Mouse (Mus musculus): Measurements from ENCODE around the gene Acap2.

The Acap2 gene

GRCm38 (mm10) chr16:31164125-31164524 lies 36.9 kb downstream of the Acap2 start:
- no peak overlapping the region for H3K4me3 ChIP-seq (replicated peaks; ENCODE audit: low read length)
- peaks cover 31% of the 10 kb centered on the region for H3K4me1 ChIP-seq (replicated peaks; ENCODE audit: low read depth, low read length)
- H3K27me3 ChIP-seq (ENCODE audit: insufficient read depth, low read length), result no peaks in the 10 kb centered on the region
- no peaks in the 10 kb centered on the region for H3K36me3 ChIP-seq (ENCODE audit: insufficient read depth, low read length)
- TF ChIP-seq CTCF (conservative IDR thresholded peaks at IDR 0.05; ENCODE audit: low read length) (no peak), POU5F1 (IDR thresholded peaks at IDR 0.05; ENCODE audit: borderline replicate concordance, low read length) (no peak), NANOG (IDR thresholded peaks at IDR 0.05; ENCODE audit: borderline replicate concordance, low read length) (no peak)
- H3K9me3 ChIP-seq (ENCODE audit: low read length), result no peaks in the 10 kb centered on the region

GRCm38 (mm10) chr16:31160486-31160885 lies 40.6 kb downstream of the Acap2 start:
- Histone ChIP-seq H3K4me1 (replicated peaks; ENCODE audit: low read depth, low read length) (peaks cover 6% of the 10 kb centered on the region), H3K27me3 (ENCODE audit: insufficient read depth, low read length) (no peaks in the 10 kb centered on the region), H3K9me3 (ENCODE audit: low read length) (peaks cover 10% of the 10 kb centered on the region), H3K36me3 (ENCODE audit: insufficient read depth, low read length) (peaks cover 20% of the 10 kb centered on the region), H3K4me3 (replicated peaks; ENCODE audit: low read length) (no peak overlapping the region)
- TF ChIP-seq NANOG (IDR thresholded peaks at IDR 0.05; ENCODE audit: borderline replicate concordance, low read length) (no peak), POU5F1 (IDR thresholded peaks at IDR 0.05; ENCODE audit: borderline replicate concordance, low read length) (no peak), CTCF (conservative IDR thresholded peaks at IDR 0.05; ENCODE audit: low read length) (no peak)

- TF ChIP-seq POU5F1 (IDR thresholded peaks at IDR 0.05; ENCODE audit: borderline replicate concordance, low read length), result no peak
- TF ChIP-seq NANOG (IDR thresholded peaks at IDR 0.05; ENCODE audit: borderline replicate concordance, low read length), result no peak
- no peak for TF ChIP-seq CTCF (conservative IDR thresholded peaks at IDR 0.05; ENCODE audit: low read length)
- no peaks in the 10 kb centered on the region for H3K27me3 ChIP-seq (ENCODE audit: insufficient read depth, low read length)
- no peaks in the 10 kb centered on the region for H3K4me1 ChIP-seq (replicated peaks; ENCODE audit: low read depth, low read length)
- H3K4me3 ChIP-seq (replicated peaks; ENCODE audit: low read length), result no peak overlapping the region
- H3K9me3 ChIP-seq (ENCODE audit: low read length), result peaks cover 10% of the 10 kb centered on the region
- peaks cover 26% of the 10 kb centered on the region for H3K36me3 ChIP-seq (ENCODE audit: insufficient read depth, low read length)
These were observed 41.6 kb downstream of the Acap2 start for GRCm38 (mm10) chr16:31159491-31159890.

GRCm38 (mm10) chr16:31149841-31150240 lies 51.2 kb downstream of the Acap2 start:
- Histone ChIP-seq H3K36me3 (ENCODE audit: insufficient read depth, low read length) (0 out of 2 replicates have a peak, but pooled peaks cover 14% of the 10 kb centered on the region), H3K4me1 (replicated peaks; ENCODE audit: low read depth, low read length) (peaks cover 14% of the 10 kb centered on the region), H3K9me3 (ENCODE audit: low read length) (no peaks in the 10 kb centered on the region), H3K4me3 (replicated peaks; ENCODE audit: low read length) (no peak overlapping the region), H3K27me3 (ENCODE audit: insufficient read depth, low read length) (no peaks in the 10 kb centered on the region)
- no peak for TF ChIP-seq CTCF (conservative IDR thresholded peaks at IDR 0.05; ENCODE audit: low read length)
- no peak for TF ChIP-seq POU5F1 (IDR thresholded peaks at IDR 0.05; ENCODE audit: borderline replicate concordance, low read length)
- no peak for TF ChIP-seq NANOG (IDR thresholded peaks at IDR 0.05; ENCODE audit: borderline replicate concordance, low read length)

GRCm38 (mm10) chr16:31148891-31149290 lies 52.2 kb downstream of the Acap2 start:
- TF ChIP-seq POU5F1 (IDR thresholded peaks at IDR 0.05; ENCODE audit: borderline replicate concordance, low read length), result no peak
- peak; percentile 37; the same call in 1 of the 2 replicates for TF ChIP-seq NANOG (IDR thresholded peaks at IDR 0.05; ENCODE audit: borderline replicate concordance, low read length)
- peaks cover 14% of the 10 kb centered on the region for H3K4me1 ChIP-seq (replicated peaks; ENCODE audit: low read depth, low read length)
- H3K9me3 ChIP-seq (ENCODE audit: low read length), result no peaks in the 10 kb centered on the region
- H3K36me3 ChIP-seq (ENCODE audit: insufficient read depth, low read length), result 0 out of 2 replicates have a peak, but pooled peaks cover 15% of the 10 kb centered on the region
- no peaks in the 10 kb centered on the region for H3K27me3 ChIP-seq (ENCODE audit: insufficient read depth, low read length)
- no peak overlapping the region for H3K4me3 ChIP-seq (replicated peaks; ENCODE audit: low read length)

- no peaks in the 10 kb centered on the region for H3K9me3 ChIP-seq (ENCODE audit: low read length)
- TF ChIP-seq CTCF (conservative IDR thresholded peaks at IDR 0.05; ENCODE audit: low read length) (no peak), NANOG (IDR thresholded peaks at IDR 0.05; ENCODE audit: borderline replicate concordance, low read length) (no peak), POU5F1 (IDR thresholded peaks at IDR 0.05; ENCODE audit: borderline replicate concordance, low read length) (no peak)
These were observed 53.3 kb downstream of the Acap2 start for GRCm38 (mm10) chr16:31147766-31148165.

GRCm38 (mm10) chr16:31141916-31142315 lies 59.1 kb downstream of the Acap2 start:
- Histone ChIP-seq H3K36me3 (ENCODE audit: insufficient read depth, low read length) (peaks cover 24% of the 10 kb centered on the region), H3K4me1 (replicated peaks; ENCODE audit: low read depth, low read length) (peaks cover 12% of the 10 kb centered on the region), H3K27me3 (ENCODE audit: insufficient read depth, low read length) (no peaks in the 10 kb centered on the region), H3K9me3 (ENCODE audit: low read length) (no peaks in the 10 kb centered on the region), H3K4me3 (replicated peaks; ENCODE audit: low read length) (no peak overlapping the region)
- TF ChIP-seq POU5F1 (IDR thresholded peaks at IDR 0.05; ENCODE audit: borderline replicate concordance, low read length), result no peak
- no peak for TF ChIP-seq CTCF (conservative IDR thresholded peaks at IDR 0.05; ENCODE audit: low read length)
- TF ChIP-seq NANOG (IDR thresholded peaks at IDR 0.05; ENCODE audit: borderline replicate concordance, low read length), result no peak

More at GRCm38 (mm10) chr16:31147766-31148165, 53.3 kb downstream of the Acap2 start:
- 0 out of 2 replicates have a peak, but pooled peaks cover 6% of the 10 kb centered on the region for H3K36me3 ChIP-seq (ENCODE audit: insufficient read depth, low read length)
- H3K4me1 ChIP-seq (replicated peaks; ENCODE audit: low read depth, low read length), result peaks cover 14% of the 10 kb centered on the region
- H3K27me3 ChIP-seq (ENCODE audit: insufficient read depth, low read length), result no peaks in the 10 kb centered on the region
- H3K4me3 ChIP-seq (replicated peaks; ENCODE audit: low read length), result no peak overlapping the region

GRCm38 (mm10) chr16:31136616-31137253 lies 64.3 kb downstream of the Acap2 start:
- Histone ChIP-seq H3K9me3 (ENCODE audit: low read length) (no peaks in the 10 kb centered on the region), H3K4me1 (replicated peaks; ENCODE audit: low read depth, low read length) (peaks cover 7% of the 10 kb centered on the region), H3K36me3 (ENCODE audit: insufficient read depth, low read length) (peaks cover 40% of the 10 kb centered on the region), H3K4me3 (replicated peaks; ENCODE audit: low read length) (no peak overlapping the region), H3K27me3 (ENCODE audit: insufficient read depth, low read length) (no peaks in the 10 kb centered on the region)
- TF ChIP-seq CTCF (conservative IDR thresholded peaks at IDR 0.05; ENCODE audit: low read length), result no peak
- TF ChIP-seq POU5F1 (IDR thresholded peaks at IDR 0.05; ENCODE audit: borderline replicate concordance, low read length), result no peak
- TF ChIP-seq NANOG (IDR thresholded peaks at IDR 0.05; ENCODE audit: borderline replicate concordance, low read length), result no peak

GRCm38 (mm10) chr16:31135519-31135918 lies 65.5 kb downstream of the Acap2 start:
- Histone ChIP-seq H3K36me3 (ENCODE audit: insufficient read depth, low read length) (peaks cover 51% of the 10 kb centered on the region), H3K27me3 (ENCODE audit: insufficient read depth, low read length) (no peaks in the 10 kb centered on the region), H3K9me3 (ENCODE audit: low read length) (no peaks in the 10 kb centered on the region), H3K4me1 (replicated peaks; ENCODE audit: low read depth, low read length) (peaks cover 3% of the 10 kb centered on the region), H3K4me3 (replicated peaks; ENCODE audit: low read length) (no peak overlapping the region)
- TF ChIP-seq NANOG (IDR thresholded peaks at IDR 0.05; ENCODE audit: borderline replicate concordance, low read length) (no peak), CTCF (conservative IDR thresholded peaks at IDR 0.05; ENCODE audit: low read length) (no peak), POU5F1 (IDR thresholded peaks at IDR 0.05; ENCODE audit: borderline replicate concordance, low read length) (no peak)

All from E14TG2a.4 (cell line).